Mouse (Mus musculus) erythroblast, embryonic 14.5 days (primary cell): Measurements from ENCODE around the gene Cdc20b.

Experiments used
- GATA1 ChIP-seq: IDR thresholded peaks from 2 replicates; pipeline ENCODE4 v1.6.1; 2012; ENCODE audit warnings: low read length, inconsistent platforms, mixed read lengths
- TAL1 ChIP-seq: IDR thresholded peaks from 3 replicates; pipeline ENCODE4 v1.6.1; 2012; ENCODE audit warnings: low read length, inconsistent platforms, mixed read lengths

- TF ChIP-seq TAL1 (no peak), GATA1 (no peak)
These were observed 11.4 kb downstream of the Cdc20b start, which contains the start of gene Gpx8 for GRCm38 (mm10) chr13:113046211-113046883.
